Mouse (Mus musculus) Patski (cell line): ENCODE measurements around the gene Tmem204. TPM values are rescaled to one million over a fixed set of nuclear protein-coding genes. Genes with fewer than 3 reads are reported as not detected.
A peak's percentile ranks its signal among the peaks of the same experiment; 100 is the strongest.

Experiments used
- ATAC-seq: fragments of 100-300 bp; one replicate; pipeline ENCODE4 v1.8.0; 2021
- CTCF ChIA-PET: fragments of 350-600 bp; sonication (Branson Sonifier 250); formaldehyde crosslinking; loops from one replicate; lab custom pipeline; 2022; ENCODE audit warnings: inconsistent platforms; lab: Charles Lee
- POLR2A ChIA-PET: fragments of 350-600 bp; sonication (Branson Sonifier 250); formaldehyde crosslinking; loops from one replicate; lab custom pipeline; 2022; ENCODE audit warnings: antibody characterized with exemption, inconsistent platforms; lab: Charles Lee
- DNase-seq: peaks from one replicate; pipeline ENCODE4 v3.0.0-alpha.2; 2011; ENCODE audit warnings: low read depth, low spot score
- H3K27me3 ChIP-seq: fragments of 371-371 bp; one replicate; pipeline ENCODE4 v1.5.1; 2021
- CTCF ChIP-seq: fragments of 100-300 bp; IDR thresholded peaks from one replicate; pipeline ENCODE4 v1.5.1; 2021
- in situ Hi-C: fragments of 300-500 bp; cut with MboI; formaldehyde crosslinking; loops from 3 replicates; pipeline ENCODE4 v1.11.1; 2018; ENCODE audit warnings: low pct_unique_long_range_greater_than_20kb, mixed read lengths
- polyA plus RNA-seq: library from polyadenylated mRNA; unstranded; gene quantifications from one replicate; pipeline ENCODE4 v1.2.3, GENCODE M21; 2021

Gene Tmem204
- polyA plus RNA-seq, 1 experiment from 2014 or later = 0.14 TPM

DNA sequence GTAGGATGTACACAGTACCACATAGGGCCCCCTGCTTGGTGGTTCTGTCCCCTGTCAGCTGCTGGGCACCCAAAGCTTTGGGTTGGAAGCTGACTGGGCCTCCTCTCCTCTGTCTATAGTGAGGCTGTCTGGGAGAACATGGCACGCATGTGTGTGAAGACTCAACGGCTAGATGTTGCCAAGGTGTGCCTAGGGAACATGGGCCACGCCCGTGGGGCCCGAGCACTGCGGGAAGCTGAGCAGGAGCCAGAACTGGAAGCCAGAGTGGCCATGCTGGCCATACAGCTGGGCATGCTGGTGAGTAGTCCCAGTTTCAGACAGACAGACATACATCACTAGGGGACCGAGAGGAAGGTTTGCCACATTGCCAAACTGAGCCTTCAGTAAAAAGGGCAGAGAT, 3.3 kb upstream of the Tmem204 start:
- no peaks in the 10 kb centered on the region for H3K27me3 ChIP-seq
- ChIA-PET CTCF (no interaction called here), POLR2A (no interaction called here)
- in situ Hi-C loops = no loop called here
- TF ChIP-seq CTCF = no peak
- no peak for ATAC-seq
- no peak for DNase-seq

GRCm38 (mm10) chr17:25084835-25085385, 1.5 kb upstream of the Tmem204 start:
- ChIA-PET CTCF (interaction anchor here (1.2 kb wide), 1 partner anchor 9 kb away, joined by 3 read pairs; no protein-coding TSS in a partner anchor), POLR2A (interaction anchor here (0.9 to 1.0 kb wide), 2 partner anchors 11 to 22 kb away, joined by 3 read pairs; no protein-coding TSS in a partner anchor)
- TF ChIP-seq CTCF = no peak
- ATAC-seq (no peak), DNase-seq (peak; percentile 9)
- in situ Hi-C loops = no loop called here
- H3K27me3 ChIP-seq = no peaks in the 10 kb centered on the region

DNA sequence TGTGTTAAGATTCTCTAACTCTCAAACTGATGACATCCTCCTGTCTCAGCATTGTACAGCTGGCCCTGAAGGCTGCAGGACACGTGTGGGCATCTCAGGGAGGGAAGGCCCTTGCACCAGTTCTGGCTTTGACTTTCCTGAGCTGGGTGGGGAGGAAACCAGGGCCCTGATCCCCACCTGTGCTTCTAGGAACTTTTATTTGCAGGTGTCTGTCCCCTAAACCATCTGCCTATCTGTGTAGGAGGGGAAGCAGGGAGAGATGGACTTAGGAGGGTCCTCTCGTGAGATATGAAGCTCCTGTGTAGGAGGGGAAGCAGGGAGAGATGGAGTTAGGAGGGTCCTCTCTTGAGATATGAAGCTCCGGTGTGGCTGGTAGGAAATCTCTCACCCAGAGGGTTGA, 504 bp downstream of the Tmem204 start:
- ChIA-PET POLR2A (no interaction called here), CTCF (no interaction called here)
- no peaks in the 10 kb centered on the region for H3K27me3 ChIP-seq
- in situ Hi-C loops = no loop called here
- DNase-seq = no peak
- no peak for ATAC-seq
- TF ChIP-seq CTCF = no peak

- DNase-seq (no peak), ATAC-seq (no peak)
- in situ Hi-C loops = no loop called here
Measured at GRCm38 (mm10) chr17:25082081-25082847, 1.1 kb downstream of the Tmem204 start.

GRCm38 (mm10) chr17:25080960-25081381, 2.4 kb downstream of the Tmem204 start:
- no peaks in the 10 kb centered on the region for H3K27me3 ChIP-seq
- no peak for TF ChIP-seq CTCF
- in situ Hi-C loops = no loop called here
- ChIA-PET POLR2A (no interaction called here), CTCF (no interaction called here)
- DNase-seq (no peak), ATAC-seq (no peak)

More at GRCm38 (mm10) chr17:25082081-25082847, 1.1 kb downstream of the Tmem204 start:
- no peaks in the 10 kb centered on the region for H3K27me3 ChIP-seq
- CTCF ChIA-PET = no interaction called here
- TF ChIP-seq CTCF = no peak
- POLR2A ChIA-PET = no interaction called here

GRCm38 (mm10) chr17:25080210-25080609, 3.2 kb downstream of the Tmem204 start:
- no peak for ATAC-seq
- TF ChIP-seq CTCF = no peak
- ChIA-PET POLR2A (no interaction called here), CTCF (no interaction called here)
- in situ Hi-C loops = no loop called here
- no peak for DNase-seq
- H3K27me3 ChIP-seq = no peaks in the 10 kb centered on the region

DNA sequence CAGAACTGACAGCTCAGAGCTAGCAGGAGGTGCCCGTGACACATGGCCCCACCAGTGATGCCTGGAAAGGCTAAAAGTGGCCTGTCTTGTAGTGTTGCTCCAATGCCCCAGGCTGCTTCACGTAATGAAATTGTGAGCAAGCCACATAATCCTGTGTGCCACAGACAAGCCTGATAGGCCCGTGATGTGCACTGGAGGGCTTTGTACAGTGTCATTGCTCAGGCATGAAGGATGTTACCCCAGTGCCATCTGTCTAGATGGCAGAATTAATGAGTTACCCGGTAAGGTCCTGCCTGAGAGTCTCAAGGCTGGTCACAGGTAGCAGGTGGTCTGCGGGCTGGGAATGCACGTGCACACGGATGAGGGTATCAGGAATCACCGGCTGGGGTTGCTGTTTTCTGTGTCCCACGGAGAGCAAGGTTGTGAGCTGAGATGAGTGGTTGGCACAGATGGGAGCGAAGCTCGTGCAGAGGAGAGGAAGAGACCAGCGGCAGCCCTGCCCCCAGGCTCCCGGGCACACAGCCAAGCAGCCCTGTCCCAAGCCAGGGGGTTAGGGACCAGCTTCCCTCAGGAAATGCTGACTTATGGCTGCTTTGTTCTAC, 5.5 kb downstream of the Tmem204 start:
- DNase-seq (peak; percentile 33), ATAC-seq (peak; percentile 56)
- ChIA-PET CTCF (interaction anchor here (1.5 to 1.7 kb wide), 2 partner anchors 12 to 18 kb away, joined by 4 to 6 read pairs; no protein-coding TSS in a partner anchor), POLR2A (no interaction called here)
- no peaks in the 10 kb centered on the region for H3K27me3 ChIP-seq
- in situ Hi-C loops = no loop called here
- no peak for TF ChIP-seq CTCF

GRCm38 (mm10) chr17:25076906-25077305, 6.5 kb downstream of the Tmem204 start:
- DNase-seq (no peak), ATAC-seq (no peak)
- in situ Hi-C loops = no loop called here
- POLR2A ChIA-PET = no interaction called here
- H3K27me3 ChIP-seq = no peaks in the 10 kb centered on the region
- no peak for TF ChIP-seq CTCF
- CTCF ChIA-PET = interaction anchor here (1.5 to 1.7 kb wide), 2 partner anchors 11 to 19 kb away, joined by 4 to 6 read pairs; no protein-coding TSS in a partner anchor

GRCm38 (mm10) chr17:25068690-25069089, 14.7 kb downstream of the Tmem204 start:
- in situ Hi-C loops = no loop called here
- DNase-seq = no peak
- no peaks in the 10 kb centered on the region for H3K27me3 ChIP-seq
- ATAC-seq = no peak
- CTCF ChIA-PET = no interaction called here
- TF ChIP-seq CTCF = no peak
- POLR2A ChIA-PET = no interaction called here

GRCm38 (mm10) chr17:25067442-25067851, 15.9 kb downstream of the Tmem204 start:
- ATAC-seq (no peak), DNase-seq (no peak)
- ChIA-PET CTCF (no interaction called here), POLR2A (no interaction called here)
- H3K27me3 ChIP-seq = no peaks in the 10 kb centered on the region
- no peak for TF ChIP-seq CTCF
- in situ Hi-C loops = no loop called here

- ChIA-PET CTCF (interaction anchor here (2.0 kb wide), 1 partner anchor 10 kb away, joined by 6 read pairs; no protein-coding TSS in a partner anchor), POLR2A (no interaction called here)
- in situ Hi-C loops = no loop called here
- TF ChIP-seq CTCF = no peak
- H3K27me3 ChIP-seq = no peaks in the 10 kb centered on the region
- ATAC-seq (no peak), DNase-seq (no peak)
Measured at GRCm38 (mm10) chr17:25066595-25066994, 16.8 kb downstream of the Tmem204 start.
